Mouse (Mus musculus): ENCODE data around the gene Sec13. TPM values are rescaled to one million over a fixed set of nuclear protein-coding genes. Genes with fewer than 3 reads are reported as not detected.
A peak's percentile ranks its signal among the peaks of the same experiment; 100 is the strongest.

Sec13 gene
- polyA plus RNA-seq, 2 experiments = 314 to 326 TPM

DNA sequence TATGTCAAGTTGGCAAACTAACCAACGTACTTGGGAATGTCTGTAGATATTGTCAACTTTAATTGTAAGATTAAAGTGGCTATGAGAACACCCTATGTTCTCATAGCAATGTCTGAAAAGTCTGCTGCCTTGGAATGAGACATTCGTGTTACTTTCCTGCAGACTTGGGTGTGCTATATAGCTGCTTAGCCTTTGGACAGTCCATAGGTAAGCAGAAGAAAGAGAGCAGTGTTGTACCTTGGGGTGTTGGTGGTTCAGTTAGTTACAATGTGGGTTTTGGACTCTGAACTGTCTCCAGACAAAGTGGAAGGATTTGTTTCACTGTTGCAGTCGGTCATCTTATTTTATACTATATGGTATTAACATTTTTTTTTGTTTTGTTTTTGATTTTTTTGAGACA lies 27.8 kb downstream of the Sec13 start:
- H3K4me1 ChIP-seq (ENCODE audit: control insufficient read depth, insufficient read depth, low read length) = no peaks in the 10 kb centered on the region
- H3K9ac ChIP-seq (ENCODE audit: low read depth, low read length, severe bottlenecking) = no peak overlapping the region
- no peak for DNase-seq (ENCODE audit: low spot score)
- WGBS = 96% methylated on average over 3 of the region's 3 CpGs
- TF ChIP-seq POLR2A (IDR thresholded peaks at IDR 0.05; ENCODE audit: borderline replicate concordance, extremely low read depth, insufficient read depth, insufficient read length) = no peak
- no peaks in the 10 kb centered on the region for H3K9me3 ChIP-seq (ENCODE audit: control insufficient read depth, low read length)
- H3K4me3 ChIP-seq (replicated peaks; ENCODE audit: low read length) = no peak overlapping the region
- peaks cover 92% of the 10 kb centered on the region for H3K36me3 ChIP-seq (ENCODE audit: control insufficient read depth, insufficient read depth, low read length)
- no peak overlapping the region for H3K4me2 ChIP-seq (replicated peaks; ENCODE audit: low read depth, low read length, severe bottlenecking)
- ATAC-seq (ENCODE audit: low FRiP score, low read depth) = no peak
- H3K27ac ChIP-seq (replicated peaks; ENCODE audit: low read depth, low read length) = no peak overlapping the region
- H3K27me3 ChIP-seq (ENCODE audit: control insufficient read depth, insufficient read depth, low read length) = no peaks in the 10 kb centered on the region

DNA sequence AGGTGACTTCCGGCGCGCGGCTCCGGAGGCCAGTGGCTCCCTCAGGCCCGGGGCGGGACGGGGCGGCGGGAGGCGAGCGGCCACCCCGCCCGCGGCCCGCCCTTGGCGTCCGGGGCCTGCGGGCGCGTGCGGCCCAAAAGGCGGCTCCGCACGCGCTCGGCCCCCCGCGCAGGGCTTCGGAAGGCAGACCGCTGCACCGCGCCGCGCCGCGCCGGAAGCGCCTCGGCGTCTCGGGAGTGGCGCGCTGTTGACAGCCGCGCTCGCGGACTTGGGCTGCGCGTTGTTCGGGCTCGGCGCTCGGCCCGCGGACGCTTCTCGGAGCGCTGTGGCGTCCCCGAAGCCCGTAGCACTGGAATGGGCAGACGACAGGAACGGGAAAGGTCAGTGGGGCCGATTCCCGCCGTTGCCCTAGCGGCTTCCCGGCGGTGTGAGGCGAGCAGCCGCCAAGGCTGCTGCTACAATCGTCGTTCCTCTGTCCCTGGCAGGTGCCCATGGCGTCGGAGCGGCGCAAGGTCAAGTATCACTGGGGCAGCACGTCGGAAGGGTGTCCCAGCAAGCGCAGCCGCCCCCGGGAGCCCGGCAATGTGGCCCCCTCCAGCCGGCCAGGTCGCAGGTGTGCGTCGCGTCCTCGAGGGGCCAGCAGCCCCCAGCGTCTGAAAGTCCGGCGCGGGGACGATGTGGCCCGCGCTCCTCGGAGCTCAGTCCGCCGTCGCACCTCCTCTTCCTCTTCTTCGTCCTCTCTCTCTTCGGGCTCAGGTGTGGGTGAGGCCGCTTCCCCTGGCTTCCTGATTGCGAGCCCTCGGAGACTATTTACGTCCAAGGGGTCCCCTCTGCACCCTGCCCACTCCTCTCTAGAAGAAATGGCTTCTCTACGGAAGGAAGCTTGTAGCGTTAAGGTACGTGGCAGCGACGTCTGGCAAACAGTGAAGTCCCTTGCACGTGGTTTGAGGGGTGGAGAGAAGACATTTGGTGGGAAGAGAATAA lies 43.0 kb downstream of the Sec13 start:
- no peak for TF ChIP-seq POLR2A (IDR thresholded peaks at IDR 0.05; ENCODE audit: borderline replicate concordance, extremely low read depth, insufficient read depth, insufficient read length)
- H3K36me3 ChIP-seq (ENCODE audit: control insufficient read depth, insufficient read depth, low read length) = peaks cover 28% of the 10 kb centered on the region
- 1% methylated on average over 53 of the region's 113 CpGs for WGBS
- peak; percentile 54 for ATAC-seq (ENCODE audit: low FRiP score, low read depth)
- H3K27me3 ChIP-seq (ENCODE audit: control insufficient read depth, insufficient read depth, low read length) = no peaks in the 10 kb centered on the region
- no peaks in the 10 kb centered on the region for H3K9me3 ChIP-seq (ENCODE audit: control insufficient read depth, low read length)
- peak overlapping the region; percentile 80 for H3K9ac ChIP-seq (ENCODE audit: low read depth, low read length, severe bottlenecking)
- peak overlapping the region; percentile 93 for H3K4me2 ChIP-seq (replicated peaks; ENCODE audit: low read depth, low read length, severe bottlenecking)
- H3K4me3 ChIP-seq (replicated peaks; ENCODE audit: low read length) = peak overlapping the region; percentile 84
- peaks cover 18% of the 10 kb centered on the region for H3K4me1 ChIP-seq (ENCODE audit: control insufficient read depth, insufficient read depth, low read length)
- H3K27ac ChIP-seq (replicated peaks; ENCODE audit: low read depth, low read length) = peak overlapping the region; percentile 73
- no peak for DNase-seq (ENCODE audit: low spot score)

DNA sequence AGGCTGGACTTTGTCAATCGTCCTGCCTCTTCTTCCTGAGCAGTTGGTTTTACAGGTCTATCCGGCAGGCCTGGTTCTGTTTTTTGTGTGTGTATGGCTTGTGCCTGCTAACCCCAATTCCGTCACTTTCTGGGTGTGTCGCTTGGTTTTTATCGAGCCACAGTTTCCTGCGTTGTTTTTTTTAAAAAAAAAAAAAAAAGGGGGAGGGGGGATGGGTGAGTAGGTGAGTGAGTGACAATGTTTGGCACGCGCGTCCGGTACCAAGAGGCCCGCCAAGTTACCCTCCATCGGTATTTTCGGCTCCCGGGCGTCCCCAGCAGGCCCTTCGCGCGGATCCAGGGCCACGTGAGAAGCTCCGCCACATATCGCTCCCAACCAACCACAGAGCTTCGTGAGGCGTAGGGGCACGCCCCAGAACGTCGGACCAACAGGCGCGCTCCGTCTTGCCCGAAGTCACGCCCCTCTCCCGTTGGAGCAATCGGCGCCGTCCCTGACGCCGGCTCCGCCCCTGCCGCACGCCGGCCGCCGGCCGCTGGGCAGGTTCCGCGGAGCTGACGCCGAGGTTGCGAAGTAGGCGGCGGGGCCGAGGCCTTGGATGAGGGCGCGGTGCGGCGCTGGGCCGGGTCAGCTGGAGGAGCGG lies 43.8 kb downstream of the Sec13 start, which contains the start of gene Tatdn2:
Gene Tatdn2 (plus strand): TSS at position 469 of the 640 bp plus-strand sequence.
- 0 out of 2 replicates have a peak, but pooled peaks have one; percentile 34 for TF ChIP-seq POLR2A (IDR thresholded peaks at IDR 0.05; ENCODE audit: borderline replicate concordance, extremely low read depth, insufficient read depth, insufficient read length)
- peak within 1 kb of the TSS; percentile 80 for H3K9ac ChIP-seq (ENCODE audit: low read depth, low read length, severe bottlenecking)
- H3K27me3 ChIP-seq (ENCODE audit: control insufficient read depth, insufficient read depth, low read length) = no peaks in the 10 kb centered on the region
- H3K9me3 ChIP-seq (ENCODE audit: control insufficient read depth, low read length) = no peaks in the 10 kb centered on the region
- H3K4me1 ChIP-seq (ENCODE audit: control insufficient read depth, insufficient read depth, low read length) = peaks cover 18% of the 10 kb centered on the region
- H3K27ac ChIP-seq (replicated peaks; ENCODE audit: low read depth, low read length) = peak within 1 kb of the TSS; percentile 78
- H3K4me2 ChIP-seq (replicated peaks; ENCODE audit: low read depth, low read length, severe bottlenecking) = peak within 1 kb of the TSS; percentile 93
- H3K4me3 ChIP-seq (replicated peaks; ENCODE audit: low read length) = peak within 1 kb of the TSS; percentile 84
- WGBS = under 1% methylated on average over 44 of the region's 58 CpGs
- DNase-seq (ENCODE audit: low spot score) (peak; percentile 97), ATAC-seq (ENCODE audit: low FRiP score, low read depth) (peak; percentile 99)
- peaks cover 20% of the 10 kb centered on the region for H3K36me3 ChIP-seq (ENCODE audit: control insufficient read depth, insufficient read depth, low read length)

DNA sequence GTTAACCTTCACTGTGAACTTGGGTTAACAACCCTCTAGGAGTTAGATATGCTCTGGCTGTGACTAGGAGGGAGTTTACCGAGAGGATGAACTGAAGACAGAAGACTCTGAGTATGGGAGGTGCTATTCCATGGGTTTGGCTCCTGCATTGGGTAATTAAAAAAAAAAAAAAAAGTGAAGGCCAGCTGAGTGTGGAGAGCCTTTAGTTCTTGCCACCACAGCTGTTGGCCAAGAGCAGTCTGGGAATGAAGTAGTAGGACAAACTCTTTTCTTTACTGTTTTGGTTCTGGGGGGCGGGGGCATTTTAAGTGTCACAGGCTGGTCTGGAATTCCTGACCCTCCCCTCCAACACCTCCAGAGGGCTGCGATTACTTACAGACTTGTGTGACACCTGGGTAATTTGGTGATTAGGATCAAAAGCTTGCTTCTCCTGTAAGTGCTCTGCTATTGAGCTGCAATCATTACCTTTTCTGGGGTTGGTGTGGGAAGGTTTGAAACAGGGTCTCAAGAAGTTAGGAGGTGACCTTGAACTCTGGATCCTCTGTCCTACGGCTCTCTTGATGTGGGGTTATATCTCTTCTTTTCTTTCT lies 44.7 kb downstream of the Sec13 start:
- DNase-seq (ENCODE audit: low spot score) (no peak), ATAC-seq (ENCODE audit: low FRiP score, low read depth) (no peak)
- Histone ChIP-seq H3K27me3 (ENCODE audit: control insufficient read depth, insufficient read depth, low read length) (no peaks in the 10 kb centered on the region), H3K9me3 (ENCODE audit: control insufficient read depth, low read length) (no peaks in the 10 kb centered on the region), H3K4me2 (replicated peaks; ENCODE audit: low read depth, low read length, severe bottlenecking) (peak overlapping the region; percentile 93), H3K4me1 (ENCODE audit: control insufficient read depth, insufficient read depth, low read length) (peaks cover 19% of the 10 kb centered on the region), H3K4me3 (replicated peaks; ENCODE audit: low read length) (peak overlapping the region; percentile 84), H3K27ac (replicated peaks; ENCODE audit: low read depth, low read length) (peak overlapping the region; percentile 78; the same call in 1 of the 2 replicates), H3K36me3 (ENCODE audit: control insufficient read depth, insufficient read depth, low read length) (peaks cover 12% of the 10 kb centered on the region), H3K9ac (ENCODE audit: low read depth, low read length, severe bottlenecking) (no peak overlapping the region)
- no peak for TF ChIP-seq POLR2A (IDR thresholded peaks at IDR 0.05; ENCODE audit: borderline replicate concordance, extremely low read depth, insufficient read depth, insufficient read length)
- 24% methylated on average over 4 of the region's 4 CpGs for WGBS

DNA sequence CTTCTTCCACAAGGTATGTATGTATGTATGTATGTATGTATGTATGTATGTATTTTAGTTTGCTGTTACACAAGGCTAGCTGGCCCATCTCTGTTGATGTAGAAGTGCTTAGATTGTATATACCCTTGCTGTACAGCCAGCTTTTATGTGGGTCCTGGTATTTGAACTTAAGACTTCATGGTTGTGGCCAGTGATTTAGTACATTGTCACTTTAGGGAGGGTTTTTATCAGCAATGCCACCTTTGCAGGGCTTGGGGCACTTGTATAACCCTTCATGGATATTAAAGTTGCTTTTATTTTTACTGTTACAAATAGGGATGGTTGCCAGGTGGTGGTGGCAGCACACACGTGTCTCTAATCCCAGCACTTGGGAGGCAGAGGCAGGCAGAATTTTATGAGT lies 45.3 kb downstream of the Sec13 start:
- H3K9ac ChIP-seq (ENCODE audit: low read depth, low read length, severe bottlenecking) = no peak overlapping the region
- no peak overlapping the region for H3K4me3 ChIP-seq (replicated peaks; ENCODE audit: low read length)
- H3K36me3 ChIP-seq (ENCODE audit: control insufficient read depth, insufficient read depth, low read length) = peaks cover 7% of the 10 kb centered on the region
- peaks cover 25% of the 10 kb centered on the region for H3K4me1 ChIP-seq (ENCODE audit: control insufficient read depth, insufficient read depth, low read length)
- 17% methylated on average over 1 of the region's 1 CpGs for WGBS
- H3K4me2 ChIP-seq (replicated peaks; ENCODE audit: low read depth, low read length, severe bottlenecking) = no peak overlapping the region
- no peak for TF ChIP-seq POLR2A (IDR thresholded peaks at IDR 0.05; ENCODE audit: borderline replicate concordance, extremely low read depth, insufficient read depth, insufficient read length)
- no peak overlapping the region for H3K27ac ChIP-seq (replicated peaks; ENCODE audit: low read depth, low read length)
- H3K27me3 ChIP-seq (ENCODE audit: control insufficient read depth, insufficient read depth, low read length) = no peaks in the 10 kb centered on the region
- no peak for ATAC-seq (ENCODE audit: low FRiP score, low read depth)
- no peak for DNase-seq (ENCODE audit: low spot score)
- no peaks in the 10 kb centered on the region for H3K9me3 ChIP-seq (ENCODE audit: control insufficient read depth, low read length)

All from limb, embryonic 14.5 days (tissue).